Mouse (Mus musculus) cerebellum, adult 8-10 months (tissue): Measurements from ENCODE around the gene Vegfd.

Experiments
- DNase-seq: peaks from one replicate; pipeline ENCODE4 v3.0.0; 2022

Gene Vegfd

DNA sequence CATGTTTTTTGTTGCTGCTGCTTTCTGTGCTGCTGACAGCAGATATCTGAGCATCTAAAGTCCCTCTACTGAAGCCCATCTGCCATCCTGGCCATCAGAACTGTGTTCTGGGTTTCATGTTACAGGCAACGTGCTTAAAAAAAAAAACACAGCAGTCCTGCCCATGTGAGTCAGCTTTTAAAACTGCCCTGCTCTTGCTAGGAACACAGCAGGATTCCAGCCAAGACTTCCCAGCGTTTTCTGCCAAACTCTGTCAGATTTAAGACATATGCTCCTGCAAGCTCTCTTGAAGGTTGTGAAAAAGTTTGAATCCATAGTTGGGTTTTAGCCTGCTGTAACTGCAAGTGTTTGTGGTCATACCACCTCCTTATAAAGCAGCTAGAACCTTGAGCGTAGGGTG, at the start of gene Vegfd:
TSS of gene Vegfd (plus strand) at position 298 of the 400 bp plus-strand sequence.
- no peak for DNase-seq

DNA sequence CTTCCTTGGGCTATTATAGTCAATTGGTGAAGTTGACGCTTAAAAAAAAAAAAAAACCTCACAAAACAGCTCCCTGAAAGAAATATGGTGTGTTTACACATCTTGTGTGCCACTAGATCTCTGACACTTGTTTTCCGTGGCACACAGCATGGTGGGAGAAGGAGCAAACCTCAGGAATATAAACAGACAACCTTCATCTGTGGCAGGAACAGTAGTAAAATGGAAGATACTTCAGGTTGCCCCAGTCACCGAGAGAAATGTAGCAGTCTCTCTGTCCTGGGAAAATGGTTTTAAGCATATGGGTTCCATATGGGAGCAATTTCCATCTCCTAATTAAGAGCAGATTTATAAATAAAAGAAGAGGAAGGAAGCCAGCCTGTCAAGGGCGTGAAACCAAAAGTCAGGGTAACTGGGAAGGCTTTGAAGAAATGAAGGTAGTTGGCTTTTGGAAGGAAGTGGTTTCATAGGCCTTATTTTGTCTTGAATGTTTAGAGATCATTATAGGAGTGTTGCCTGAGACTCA, 49.7 kb upstream of the Vegfd start:
- no peak for DNase-seq

DNA sequence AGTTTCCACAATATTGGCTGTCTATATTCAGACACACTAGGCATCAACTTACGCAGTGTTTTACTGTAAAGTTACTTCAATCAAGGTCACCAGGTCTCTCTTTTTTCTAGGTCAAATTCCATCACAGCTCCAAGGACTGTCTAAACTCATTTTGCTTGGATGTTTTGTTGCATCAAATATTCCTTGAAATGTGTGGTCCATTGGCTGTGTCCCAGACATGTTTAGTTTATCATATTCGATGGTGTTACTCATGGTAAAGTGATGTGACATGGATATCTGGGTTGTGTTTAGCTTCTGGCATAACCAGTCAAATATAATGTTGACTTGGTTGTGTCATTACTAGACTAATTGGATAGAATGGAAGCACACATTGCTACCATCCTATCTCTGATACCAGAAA, 42.8 kb upstream of the Vegfd start:
- no peak for DNase-seq

DNA sequence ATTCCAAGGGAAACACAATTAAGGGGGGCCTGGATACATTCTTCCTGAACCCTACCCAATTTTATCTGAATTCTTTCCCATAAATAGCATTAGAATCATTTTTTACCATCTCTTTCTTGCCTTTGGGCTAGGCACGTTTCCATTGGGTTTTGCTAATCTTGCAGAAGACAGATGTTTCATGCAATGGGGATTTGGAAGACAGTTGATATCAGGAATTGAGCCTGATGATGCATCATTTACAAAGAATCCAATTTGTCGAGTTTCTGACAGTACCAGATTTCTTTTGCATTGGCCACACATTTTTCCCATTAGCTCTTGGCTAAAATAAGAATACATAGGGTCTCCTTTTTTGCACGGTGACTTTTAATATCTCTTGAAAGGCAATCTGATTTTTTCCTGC, 42.4 kb upstream of the Vegfd start:
- no peak for DNase-seq

DNA sequence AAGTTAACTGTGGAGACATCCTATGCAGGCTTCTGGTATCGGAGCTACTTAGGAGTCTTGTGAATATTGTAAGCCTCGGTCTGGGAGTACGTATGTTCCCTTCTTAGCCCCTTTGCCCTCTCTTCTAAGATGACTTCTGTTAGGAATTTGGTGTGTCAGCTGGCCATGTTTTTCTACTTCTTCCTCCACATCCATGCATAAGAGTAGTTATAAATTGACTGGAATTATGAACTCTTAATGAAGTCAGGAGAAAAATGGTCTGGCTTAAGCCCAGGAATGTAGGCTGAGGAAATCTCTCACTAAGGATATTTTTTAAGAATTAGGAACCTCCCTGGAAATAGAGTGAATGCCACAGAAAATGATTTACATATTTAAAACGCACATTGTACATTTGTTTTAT, 34.6 kb upstream of the Vegfd start:
- no peak for DNase-seq

DNA sequence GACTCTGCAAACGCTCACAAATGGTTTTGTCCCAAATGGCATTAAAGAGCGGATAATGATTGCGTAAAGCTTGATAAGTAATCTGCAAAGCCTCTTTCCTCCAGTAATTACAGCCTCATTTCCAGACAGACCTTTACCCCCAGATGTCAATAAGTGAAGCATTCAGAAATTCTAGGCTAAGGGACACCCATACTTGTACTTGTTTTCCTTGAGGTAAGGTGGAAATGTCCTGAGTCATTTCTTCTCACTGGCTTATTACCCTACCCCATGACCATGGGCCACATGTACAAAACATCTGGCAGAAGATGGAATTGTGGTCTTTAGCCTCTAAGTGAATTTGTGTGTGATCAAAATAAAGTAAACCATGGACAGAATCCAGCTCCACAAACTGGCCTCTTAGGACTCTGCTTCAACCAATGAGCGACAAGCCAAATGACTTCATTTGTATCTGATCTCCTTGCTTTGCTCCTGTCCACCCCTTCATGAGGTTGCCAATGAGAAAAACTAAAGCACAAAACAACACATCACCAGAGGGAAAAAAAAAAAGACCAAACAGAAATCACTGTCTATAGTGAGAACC, 27.7 kb upstream of the Vegfd start:
- DNase-seq, result no peak

DNA sequence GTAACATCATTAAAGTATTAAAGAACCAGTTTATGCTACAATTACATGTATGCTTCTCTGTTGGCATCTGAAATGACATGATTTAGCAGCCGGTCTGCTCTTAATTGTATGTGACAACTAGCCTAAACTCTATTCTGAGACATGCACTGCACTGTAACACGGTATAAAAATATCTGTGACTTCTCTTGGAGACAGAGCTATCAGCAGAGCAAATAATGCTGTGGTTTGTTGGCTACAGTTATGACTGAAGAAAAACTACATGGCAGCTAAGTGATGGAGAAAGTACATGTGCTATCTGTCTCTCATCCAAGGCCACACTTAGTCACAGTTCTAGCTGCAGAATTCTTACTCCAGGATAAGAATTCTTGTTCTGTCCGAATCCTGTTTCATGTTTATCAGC, 24.2 kb upstream of the Vegfd start:
- DNase-seq, result no peak

DNA sequence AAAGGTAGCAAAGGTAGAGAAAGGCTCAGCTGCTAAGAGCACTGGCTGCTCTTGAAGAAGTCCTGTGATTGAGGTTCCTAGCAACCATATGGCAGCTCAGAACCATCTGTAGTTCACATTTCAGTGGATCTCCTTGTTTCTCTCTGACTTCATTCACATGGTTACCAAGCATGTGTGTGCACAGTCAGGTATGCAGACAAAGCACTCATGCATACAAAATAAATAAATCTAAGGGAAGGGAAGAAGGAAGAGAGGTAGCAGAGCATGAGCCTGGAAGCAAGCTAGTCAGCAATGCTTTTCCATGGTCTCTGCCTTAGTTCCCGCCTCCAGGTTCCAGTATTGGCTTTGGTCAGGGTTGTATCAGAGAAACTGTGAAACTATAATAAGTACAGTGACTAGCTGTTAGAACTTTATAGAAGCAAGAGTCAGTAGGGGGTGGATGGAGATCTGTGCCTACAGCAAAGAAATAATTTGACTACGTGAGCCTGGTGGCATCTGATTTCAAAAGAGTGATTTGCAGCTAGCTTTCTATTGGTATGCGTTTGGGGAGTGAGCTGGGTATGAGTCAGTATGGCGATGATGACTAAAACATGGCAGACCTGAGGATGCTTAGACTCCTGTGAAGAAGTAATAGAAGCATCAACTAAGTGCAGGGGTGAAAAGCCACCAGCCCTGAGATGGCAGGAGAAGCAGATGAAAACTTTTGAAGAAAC, 7.9 kb upstream of the Vegfd start:
- no peak for DNase-seq

DNA sequence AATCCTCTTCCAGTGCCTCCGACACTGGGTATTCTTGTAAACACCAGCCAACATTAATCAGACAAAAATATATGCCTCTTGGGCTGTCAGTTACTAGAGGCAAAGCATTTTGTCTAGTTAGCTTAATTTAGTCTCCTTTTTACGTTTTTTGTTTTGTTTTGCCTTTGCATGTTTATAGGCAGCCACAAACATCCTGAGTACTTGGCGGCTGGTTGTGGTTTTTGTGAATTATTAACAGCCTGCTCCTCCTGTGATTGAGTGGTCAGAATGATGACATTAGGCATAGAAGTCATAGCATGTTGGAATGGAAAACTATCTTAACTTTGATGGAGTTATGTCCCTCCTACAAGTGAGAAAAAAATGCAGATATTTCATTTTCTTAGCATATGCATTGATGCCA, 2.6 kb upstream of the Vegfd start:
- DNase-seq, result no peak

DNA sequence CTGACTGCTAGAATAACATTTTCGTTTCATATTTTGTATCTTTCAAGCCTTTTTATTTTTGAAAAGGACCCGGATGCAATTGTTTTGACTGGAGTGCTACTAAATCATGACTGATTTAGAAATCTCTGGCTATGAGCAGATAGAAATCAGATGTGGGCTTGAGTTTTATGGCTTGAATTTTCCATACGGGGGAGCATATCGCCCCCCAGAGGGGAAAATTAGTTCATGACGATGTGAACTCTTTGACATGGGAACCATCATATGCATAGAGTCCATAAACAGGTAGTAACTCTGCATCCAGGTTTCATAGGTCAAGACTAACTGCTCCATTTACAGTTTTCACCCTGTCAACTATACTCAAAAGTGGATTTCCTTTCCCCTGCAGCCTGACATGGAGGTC, 1.4 kb downstream of the Vegfd start:
- DNase-seq, result no peak

DNA sequence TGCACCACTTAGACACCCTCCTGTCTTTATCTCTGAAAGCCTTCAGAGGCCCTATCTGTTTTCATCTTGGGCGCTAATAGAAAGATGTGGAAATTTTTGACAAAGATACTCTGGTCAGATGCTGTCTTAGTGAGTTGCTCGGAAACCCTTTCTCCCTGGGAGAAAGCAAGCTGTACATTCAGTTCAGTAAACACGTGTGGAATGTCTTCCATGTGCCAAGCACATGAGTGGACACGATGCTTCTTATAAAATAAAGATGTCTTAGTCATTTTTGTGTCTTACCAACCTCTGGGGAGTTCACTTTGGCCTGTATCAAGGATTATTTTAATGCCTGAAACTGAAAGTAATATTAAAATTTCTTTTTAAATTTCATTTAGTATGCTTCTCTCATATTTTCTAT, 6.5 kb downstream of the Vegfd start:
- no peak for DNase-seq

DNA sequence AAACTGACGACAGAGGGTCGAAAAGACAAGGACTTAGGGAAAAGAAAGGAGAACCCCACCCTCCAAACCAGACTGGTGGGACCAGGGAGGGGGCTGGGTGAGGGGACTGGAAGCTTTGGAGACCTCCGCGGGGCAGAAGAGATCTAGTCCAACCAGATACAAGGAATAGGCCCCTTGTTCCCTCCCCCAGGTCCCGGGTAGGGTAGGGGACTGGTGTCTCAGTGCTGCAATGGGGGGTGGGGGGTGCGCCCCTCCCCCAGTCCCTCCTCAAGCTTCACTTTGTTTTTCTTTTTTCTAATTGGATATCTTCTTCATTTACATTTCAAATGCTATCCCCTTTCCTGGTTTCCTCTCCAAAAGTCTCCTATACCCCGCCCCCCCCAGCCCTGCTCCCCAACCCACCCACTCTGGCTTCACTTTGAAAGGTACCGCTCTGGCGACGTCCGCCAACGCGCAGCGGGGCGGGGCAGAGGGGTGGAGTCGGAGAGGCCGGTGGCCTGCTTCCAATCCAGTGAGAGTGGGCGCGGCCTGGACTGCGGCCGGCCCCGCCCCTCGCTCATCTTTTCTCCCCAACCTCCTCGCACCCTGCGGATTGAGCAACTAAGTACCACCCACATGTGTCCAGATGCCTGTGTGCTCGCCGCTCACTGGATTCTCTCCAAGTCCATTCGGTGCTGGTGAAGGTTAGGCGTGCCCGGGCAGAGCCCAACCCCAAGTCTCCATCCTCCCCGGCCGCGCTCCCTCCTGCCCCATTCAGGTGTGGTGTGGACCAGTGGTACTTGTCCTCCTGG, 8.6 kb downstream of the Vegfd start:
- peak; percentile 28 for DNase-seq

DNA sequence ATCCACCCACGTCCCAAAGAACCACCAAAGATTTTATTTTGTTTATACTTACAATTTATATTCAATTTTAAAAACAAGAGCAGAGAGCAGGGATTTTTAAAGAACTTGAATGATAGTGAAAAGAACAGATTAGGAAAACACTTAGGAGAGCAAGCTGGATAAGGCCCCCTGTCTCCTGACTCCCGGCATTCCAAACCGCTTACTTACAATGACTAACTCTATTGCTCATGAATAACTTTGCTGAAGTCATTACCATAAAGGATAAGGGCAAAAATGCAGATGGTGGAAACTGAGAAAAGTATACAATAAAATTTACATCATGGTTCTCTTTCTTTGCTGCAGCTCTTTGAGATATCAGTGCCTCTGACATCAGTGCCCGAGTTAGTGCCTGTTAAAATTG, 20.9 kb downstream of the Vegfd start:
- no peak for DNase-seq

DNA sequence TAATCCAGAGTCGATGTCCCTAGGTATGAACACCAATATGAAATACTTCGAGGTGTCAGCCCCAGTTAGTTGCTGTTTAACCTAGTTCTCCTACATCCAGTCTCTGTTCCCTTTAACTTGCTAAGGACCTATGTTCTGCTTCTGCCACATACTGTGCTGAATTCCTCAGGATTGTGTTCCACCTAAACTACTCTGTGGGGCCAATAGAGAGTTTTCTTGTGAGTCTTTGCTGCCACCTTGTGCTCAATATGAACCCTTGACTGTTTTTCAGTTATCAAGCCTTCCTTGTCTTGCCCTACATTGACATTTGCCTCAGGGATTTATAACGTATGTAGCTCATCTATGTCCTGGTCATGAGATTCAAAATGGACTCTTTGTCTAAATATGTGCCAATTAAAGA, 25.3 kb downstream of the Vegfd start:
- no peak for DNase-seq

DNA sequence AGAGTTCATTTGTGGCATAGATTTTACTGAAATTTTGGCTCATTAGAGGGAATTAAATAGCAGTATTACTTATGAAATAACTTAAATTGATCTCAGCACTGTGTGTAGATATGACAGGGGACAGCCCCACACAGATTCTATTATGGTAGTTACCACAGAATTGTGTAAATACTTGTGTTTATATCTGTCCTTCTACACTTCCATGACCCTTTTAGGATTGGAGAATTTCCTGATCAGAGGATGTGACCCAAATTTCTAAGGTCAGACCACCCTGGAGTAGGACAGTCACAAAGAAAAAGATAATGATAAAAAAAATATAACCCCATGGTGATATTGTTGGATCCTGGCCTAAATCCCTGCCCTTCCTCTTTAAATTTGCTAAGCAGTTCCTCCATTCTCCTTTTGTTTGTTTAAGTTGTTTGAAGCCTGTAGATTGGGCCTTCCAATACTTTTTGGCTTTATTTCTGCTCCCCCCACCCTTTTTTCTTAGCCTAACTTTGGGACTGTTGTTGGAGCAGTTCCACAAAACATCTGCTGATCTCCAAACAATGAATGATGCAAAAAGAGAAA, 32.0 kb downstream of the Vegfd start:
- no peak for DNase-seq

DNA sequence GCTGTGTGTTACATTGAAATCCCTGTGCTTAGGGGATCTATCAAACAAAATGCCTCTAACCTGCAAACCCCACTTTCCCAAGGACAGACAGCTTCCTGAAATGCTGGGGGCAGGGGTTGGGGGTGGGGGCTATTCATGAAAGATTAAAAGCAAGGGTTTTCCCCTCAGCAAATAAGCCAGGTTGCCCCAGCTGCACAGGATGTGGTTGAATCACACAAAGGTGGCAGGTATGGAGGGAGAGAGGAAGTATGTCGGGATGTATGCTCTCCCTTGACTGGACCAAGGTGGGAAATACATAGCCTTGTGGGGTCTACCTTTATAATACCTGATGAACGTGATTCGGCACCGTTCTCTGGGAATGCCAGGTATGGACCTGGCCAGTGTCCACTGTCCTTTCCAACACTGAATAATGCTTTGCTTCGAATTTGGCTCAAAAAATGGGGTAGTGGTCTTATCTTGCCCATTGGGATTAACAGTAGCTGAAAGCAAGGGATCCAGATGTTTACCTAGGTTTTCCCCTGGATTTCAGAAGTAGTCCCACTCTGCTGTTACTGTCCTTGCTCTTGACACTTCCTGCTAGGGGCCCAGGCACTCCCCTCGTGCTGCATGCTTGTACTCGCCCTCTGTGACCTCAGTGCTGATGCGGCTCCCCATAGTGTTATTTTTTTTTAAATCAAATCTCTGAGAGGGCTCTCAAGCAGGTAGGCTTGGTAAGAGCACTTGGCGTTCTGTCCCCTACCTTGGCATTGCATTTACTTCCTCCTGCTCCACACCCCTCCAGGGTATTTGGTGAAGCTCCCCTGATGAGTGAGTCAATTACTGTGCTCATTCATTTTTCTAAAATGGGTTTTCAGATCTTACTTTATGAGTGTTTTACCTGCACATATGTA, 33.2 kb downstream of the Vegfd start:
- no peak for DNase-seq

DNA sequence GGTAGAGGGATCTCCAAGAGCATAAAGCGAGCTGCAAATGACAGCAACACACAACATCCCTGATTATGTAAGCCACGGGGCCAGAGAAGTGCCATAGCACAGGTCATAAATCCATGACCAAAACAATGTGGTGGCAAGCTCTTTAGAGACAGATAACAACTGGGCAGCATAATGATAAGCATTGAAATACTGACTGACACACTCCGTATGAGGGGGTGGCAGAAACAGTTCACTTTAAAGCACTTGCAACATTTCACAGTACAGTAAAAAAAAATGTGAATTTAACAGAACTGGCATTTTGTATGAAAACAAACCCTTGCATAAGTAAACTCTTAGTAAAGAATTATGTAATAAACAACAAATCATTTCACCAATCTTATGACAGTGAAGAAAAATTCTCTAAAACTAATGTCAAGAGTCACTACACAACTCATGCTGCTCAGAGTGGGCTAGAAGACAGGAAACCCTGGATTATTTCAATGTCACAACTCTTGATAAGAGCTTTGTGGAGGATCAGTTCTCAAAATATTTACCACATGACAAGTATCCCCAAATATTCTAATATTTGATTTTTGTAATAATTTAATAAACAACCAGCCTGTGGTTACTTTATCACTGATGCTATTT, 35.2 kb downstream of the Vegfd start:
- no peak for DNase-seq

DNA sequence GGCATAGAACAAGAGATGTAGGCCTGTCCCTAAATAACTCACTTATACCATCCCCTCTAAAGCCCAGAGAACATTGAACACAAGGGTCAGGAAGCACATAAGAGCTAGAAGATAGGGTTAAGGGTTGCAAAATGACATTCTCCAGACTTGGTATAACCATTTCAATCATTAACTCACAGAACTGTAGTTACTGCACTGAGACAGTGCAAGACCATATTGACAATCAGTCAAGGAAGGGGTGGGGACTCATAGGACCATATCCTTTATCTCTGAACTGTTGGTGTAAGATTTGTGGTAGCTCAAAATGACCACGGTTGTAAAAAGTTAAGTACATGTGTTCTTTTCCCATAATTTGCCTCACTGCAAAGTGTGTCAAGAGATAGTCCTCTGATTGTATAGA, 37.4 kb downstream of the Vegfd start:
- DNase-seq, result no peak

DNA sequence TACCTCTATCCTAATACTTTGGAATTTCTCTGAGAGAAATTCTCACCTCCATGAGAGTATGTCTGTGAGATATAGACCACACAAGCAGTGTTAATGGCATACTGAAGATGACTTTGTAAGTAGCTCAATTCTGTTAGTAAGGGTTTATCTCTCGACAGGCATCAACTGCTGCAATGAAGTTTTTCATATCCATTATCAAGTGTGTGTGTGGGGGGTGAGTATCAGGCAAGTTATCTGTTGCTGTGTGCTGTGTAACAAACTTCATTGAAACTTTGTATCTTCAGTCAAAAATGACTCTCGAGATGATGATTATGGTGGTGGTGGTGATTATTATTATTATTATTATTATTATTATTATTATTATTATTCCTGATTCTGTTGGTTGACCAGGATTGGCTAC, 43.6 kb downstream of the Vegfd start:
- DNase-seq, result no peak

DNA sequence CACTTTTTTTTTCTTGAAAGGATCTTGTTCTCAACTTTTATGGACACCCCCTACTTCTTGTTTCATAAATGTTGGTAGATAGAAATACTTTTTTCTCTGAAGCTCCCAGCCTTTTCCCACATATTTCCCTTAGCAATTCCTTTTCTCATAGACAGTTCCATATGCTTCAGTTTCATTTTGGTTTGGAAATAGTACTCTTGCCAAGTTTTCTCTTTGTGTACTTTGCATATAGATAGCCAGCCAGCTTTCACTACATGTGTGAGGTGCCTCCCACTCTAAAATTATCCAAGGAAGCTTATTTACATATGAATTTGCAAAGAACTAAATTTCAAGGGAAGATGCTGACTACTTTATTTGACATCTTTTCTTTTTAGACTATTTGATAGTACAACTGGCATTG, 44.8 kb downstream of the Vegfd start:
- no peak for DNase-seq

DNA sequence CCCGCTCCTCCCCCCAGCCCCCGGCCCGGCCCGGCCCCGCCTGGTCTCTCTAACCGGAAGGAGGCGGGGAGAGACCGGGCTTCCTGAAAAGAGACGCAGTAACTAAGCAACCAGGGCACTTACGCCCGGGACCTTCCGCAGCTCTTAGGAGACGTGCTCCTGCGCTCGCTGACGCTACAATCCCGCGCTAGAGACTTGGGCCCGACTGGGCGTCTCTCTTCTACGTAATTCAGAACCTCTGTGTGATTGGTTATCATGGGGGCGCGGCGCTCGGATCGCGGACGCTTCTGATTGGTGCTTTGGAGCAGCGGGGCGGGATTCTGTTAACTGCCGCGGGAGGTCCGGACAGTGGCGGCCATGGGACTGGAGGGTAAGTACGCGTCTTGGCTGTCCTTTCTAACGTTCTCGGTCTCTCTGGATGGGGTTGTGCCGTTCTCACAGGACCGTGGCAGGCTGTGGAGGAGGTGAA, 46.3 kb downstream of the Vegfd start, which contains the start of gene Piga:
TSS of gene Piga (plus strand) at position 317 of the 469 bp plus-strand sequence.
- peak; percentile 89 for DNase-seq

DNA sequence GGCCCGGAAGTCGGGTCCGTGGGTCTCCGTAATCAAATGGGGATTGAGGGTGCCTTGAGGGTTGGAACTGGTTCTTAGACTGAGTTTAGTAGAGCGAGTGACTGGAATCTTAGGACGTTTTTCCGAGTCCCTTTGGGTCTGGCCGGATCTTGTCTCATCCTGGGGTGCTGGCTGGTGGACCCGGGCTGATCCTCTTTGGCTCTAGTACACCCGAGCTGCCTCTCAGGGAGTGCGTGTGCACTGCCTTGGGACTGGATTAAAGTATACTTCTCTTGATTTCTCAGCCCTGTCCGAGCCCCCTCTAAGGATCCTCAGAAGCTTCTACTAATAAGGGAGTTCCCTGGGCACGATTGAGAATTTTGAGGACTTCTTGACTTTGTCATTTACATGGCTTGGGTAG, 46.8 kb downstream of the Vegfd start:
- DNase-seq, result no peak
